Mouse (Mus musculus) CH12.LX (cell line): ENCODE measurements around the gene Hp. TPM values are rescaled to one million over a fixed set of nuclear protein-coding genes. Genes with fewer than 3 reads are reported as not detected.
A peak's percentile ranks its signal among the peaks of the same experiment; 100 is the strongest.

Experiments
- DNase-seq: peaks from one replicate; pipeline ENCODE4 v3.0.0-alpha.2; 2013; ENCODE audit errors: extremely low read depth
- H3K27ac ChIP-seq: 2 replicates; pipeline ENCODE4 v1.5.1; 2012; ENCODE audit warnings: low read depth, mild to moderate bottlenecking, control low read depth, moderate library complexity; ENCODE audit not compliant: insufficient read depth
- H3K27me3 ChIP-seq: replicated peaks from 2 replicates; pipeline ENCODE3; 2012; ENCODE audit warnings: inconsistent platforms
- H3K36me3 ChIP-seq, 2 experiments: replicated peaks in 1 of 2; 2 replicates each; pipeline versions ENCODE3 to v1.6.1; 2012; ENCODE audit warnings: inconsistent platforms in 1 of 2, low read length in 1 of 2, mild to moderate bottlenecking in 1 of 2, mixed read lengths in 1 of 2, moderate library complexity in 1 of 2; ENCODE audit not compliant: control insufficient read depth in 1 of 2, insufficient read depth in 1 of 2
- H3K4me1 ChIP-seq, 2 experiments: 2 replicates each; pipeline ENCODE4 v1.6.1; 2012; ENCODE audit warnings: inconsistent platforms in 1 of 2, moderate library complexity in 1 of 2; ENCODE audit not compliant: insufficient read depth in 2 of 2, control insufficient read depth in 1 of 2
- H3K4me2 ChIP-seq: 2 replicates; pipeline ENCODE4 v1.6.1; 2012; ENCODE audit warnings: low read depth, mild to moderate bottlenecking, control low read depth; ENCODE audit not compliant: poor library complexity, insufficient read depth, severe bottlenecking
- H3K4me3 ChIP-seq, 3 experiments: fragments of 150-350 bp in 1 of 3; sonication (generic) in 1 of 3; replicated peaks in 1 of 3; 2 replicates each; pipeline versions ENCODE3 to v1.5.1; 2011 to 2012; ENCODE audit warnings: low read depth in 2 of 3, low read length in 2 of 3, mild to moderate bottlenecking in 2 of 3, moderate library complexity in 2 of 3, control low read depth in 1 of 3, improper control_type of control experiment in 1 of 3, inconsistent platforms in 1 of 3, mixed read lengths in 1 of 3; ENCODE audit not compliant: poor library complexity in 1 of 3
- H3K79me2 ChIP-seq: replicated peaks from 2 replicates; pipeline ENCODE4 v1.6.1; 2012; ENCODE audit warnings: mild to moderate bottlenecking, moderate library complexity; ENCODE audit not compliant: control insufficient read depth, poor library complexity, insufficient read depth, severe bottlenecking; ENCODE audit errors: extremely low read depth
- H3K9ac ChIP-seq: 2 replicates; pipeline ENCODE4 v1.6.1; 2012; ENCODE audit warnings: low read depth, mild to moderate bottlenecking, control low read depth, moderate library complexity; ENCODE audit not compliant: insufficient read depth
- H3K9me3 ChIP-seq: replicated peaks from 2 replicates; pipeline ENCODE3; 2012; ENCODE audit warnings: low read length, inconsistent platforms, mixed read lengths
- CTCF ChIP-seq, 2 experiments: IDR thresholded peaks in 1 of 2; conservative IDR thresholded peaks in 1 of 2; 2 replicates each; pipeline ENCODE4 v1.5.1; 2011 to 2012; ENCODE audit warnings: low read depth in 2 of 2, low read length in 2 of 2, improper control_type of control experiment in 1 of 2, inconsistent platforms in 1 of 2, mild to moderate bottlenecking in 1 of 2, moderate library complexity in 1 of 2
- GABPA ChIP-seq: IDR thresholded peaks from 2 replicates; pipeline ENCODE4 v1.6.1; 2012; ENCODE audit warnings: low read depth, low read length, improper control_type of control experiment, inconsistent platforms; ENCODE audit not compliant: insufficient replicate concordance
- HCFC1 ChIP-seq: IDR thresholded peaks from 2 replicates; pipeline ENCODE4 v1.6.1; 2012; ENCODE audit warnings: low read depth, mild to moderate bottlenecking, inconsistent platforms, low read length, improper control_type of control experiment
- IRF4 ChIP-seq: IDR thresholded peaks from 2 replicates; pipeline ENCODE4 v1.6.1; 2014; ENCODE audit warnings: low read depth, mild to moderate bottlenecking, inconsistent platforms, low read length, improper control_type of control experiment
- JUN ChIP-seq: IDR thresholded peaks from 2 replicates; pipeline ENCODE4 v1.6.1; 2011; ENCODE audit warnings: low read depth, mild to moderate bottlenecking, low read length, improper control_type of control experiment, moderate library complexity; ENCODE audit not compliant: insufficient read depth
- JUND ChIP-seq: conservative IDR thresholded peaks from 2 replicates; pipeline ENCODE4 v1.6.1; 2011; ENCODE audit warnings: low read depth, low read length, improper control_type of control experiment
- MAX ChIP-seq: IDR thresholded peaks from 2 replicates; pipeline ENCODE4 v1.6.1; 2011; ENCODE audit warnings: low read length, improper control_type of control experiment
- MAZ ChIP-seq: IDR thresholded peaks from 2 replicates; pipeline ENCODE4 v1.6.1; 2012; ENCODE audit warnings: low read depth, mild to moderate bottlenecking, inconsistent platforms, low read length, improper control_type of control experiment, moderate library complexity
- RAD21 ChIP-seq: IDR thresholded peaks from 2 replicates; pipeline ENCODE4 v1.6.1; 2011; ENCODE audit warnings: low read depth, mild to moderate bottlenecking, low read length, improper control_type of control experiment, moderate library complexity
- SIN3A ChIP-seq: IDR thresholded peaks from 2 replicates; pipeline ENCODE4 v1.6.1; 2012; ENCODE audit warnings: low read length, improper control_type of control experiment, inconsistent platforms
- UBTF ChIP-seq: IDR thresholded peaks from 2 replicates; pipeline ENCODE4 v1.6.1; 2012; ENCODE audit warnings: low read depth, mild to moderate bottlenecking, inconsistent platforms, low read length, improper control_type of control experiment, moderate library complexity
- USF1 ChIP-seq: IDR thresholded peaks from 2 replicates; pipeline ENCODE4 v1.6.1; 2014; ENCODE audit warnings: low read depth, mild to moderate bottlenecking, inconsistent platforms, low read length, improper control_type of control experiment
- USF2 ChIP-seq: conservative IDR thresholded peaks from 2 replicates; pipeline ENCODE4 v1.6.1; 2011; ENCODE audit warnings: low read depth, low read length, improper control_type of control experiment
- dilution Hi-C: fragments of 300-500 bp; cut with MboI; formaldehyde crosslinking; loops from 2 replicates; pipeline ENCODE4 v1.14.3; 2020; ENCODE audit warnings: low sequenced_read_pairs; ENCODE audit not compliant: extremely low pct_unique_long_range_greater_than_20kb, extremely low pct_ligation_motif_present
- in situ Hi-C: fragments of 300-500 bp; cut with MboI; formaldehyde crosslinking; loops from 3 replicates; pipeline ENCODE4 v1.14.3; 2019; ENCODE audit warnings: low sequenced_read_pairs, low pct_ligation_motif_present, low pct_unique_long_range_greater_than_20kb, mixed read lengths
- polyA plus RNA-seq: library from polyadenylated mRNA; unstranded; fragments of >175 nt; gene quantifications from 2 replicates; pipeline ENCODE4 v1.2.1, GENCODE M21; 2012; ENCODE audit warnings: low read depth; ENCODE audit not compliant: insufficient read length
- total RNA-seq, 2 experiments: library from RNA; depleted of rRNA; stranded (reverse); fragments of 300-350 nt in 1 of 2; fragments of >200 nt in 1 of 2; gene quantifications; 2 replicates each; pipeline ENCODE4 v1.2.3; 2012 to 2014

Hp gene
- total and polyA plus RNA-seq, 3 experiments: not detected

DNA sequence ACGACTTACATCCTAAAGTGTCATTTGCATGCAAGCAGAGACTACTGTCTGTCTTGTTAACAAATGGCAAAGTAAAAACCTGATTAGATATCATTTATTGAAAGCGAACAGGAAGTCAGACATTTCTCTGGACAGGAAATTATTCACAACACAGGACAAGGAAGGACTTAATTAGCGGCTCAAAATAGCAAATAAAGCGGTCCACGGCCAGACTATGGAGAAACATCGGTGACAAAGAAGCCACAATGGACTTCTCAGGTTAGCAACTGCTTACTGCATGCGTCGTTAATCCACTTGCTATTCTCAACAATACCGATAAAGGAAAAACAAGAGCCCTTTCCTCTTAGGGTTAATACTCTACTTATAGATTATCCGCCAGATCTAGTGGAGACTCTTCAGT, 14.2 kb downstream of the Hp start:
- peaks cover 3 to 30% of the 10 kb centered on the region in 2 experiments; a peak in 2 of 4 replicates for H3K4me1 ChIP-seq
- peak overlapping the region; percentile 99 for H3K9ac ChIP-seq
- H3K4me3 ChIP-seq: peak overlapping the region; percentile 75 to 100 (median 93)
- H3K79me2 ChIP-seq: peaks cover 39% of the 10 kb centered on the region
- no peaks in the 10 kb centered on the region for H3K9me3 ChIP-seq
- no peak for TF ChIP-seq USF1
- no peaks in the 10 kb centered on the region for H3K27me3 ChIP-seq
- DNase-seq: no peak
- in situ Hi-C loops (no loop called here), dilution Hi-C loops (no loop called here)
- H3K4me2 ChIP-seq: peak overlapping the region; percentile 94
- H3K36me3 ChIP-seq: peaks cover 42 to 49% of the 10 kb centered on the region in 2 experiments
- H3K27ac ChIP-seq: no peak overlapping the region; the same call in 1 of the 2 replicates

DNA sequence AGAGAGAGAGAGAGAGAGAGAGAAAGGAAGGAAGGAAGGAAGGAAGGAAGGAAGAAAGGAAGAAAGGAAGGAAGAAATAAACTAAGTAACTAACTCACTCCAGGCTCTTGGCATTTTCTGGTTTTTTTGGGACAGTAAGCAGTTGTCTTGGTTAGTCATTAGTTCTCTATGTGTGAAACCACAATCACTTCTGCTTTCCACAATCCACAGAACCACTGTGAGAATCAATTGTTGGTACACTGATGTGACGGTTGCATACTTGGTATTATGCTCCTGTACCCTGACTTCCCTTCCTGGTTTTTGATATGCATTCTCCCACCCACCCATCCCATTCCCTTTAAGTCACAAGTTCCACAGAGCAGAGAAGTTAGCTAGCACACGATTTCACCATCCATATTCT, 15.1 kb downstream of the Hp start:
- Histone ChIP-seq H3K36me3 (peaks cover 42 to 49% of the 10 kb centered on the region in 2 experiments), H3K9me3 (no peaks in the 10 kb centered on the region), H3K9ac (no peak overlapping the region), H3K4me2 (peak overlapping the region; percentile 94), H3K27ac (no peak overlapping the region), H3K4me1 (peaks cover 3 to 30% of the 10 kb centered on the region in 2 experiments; a peak in 2 of 4 replicates), H3K79me2 (peaks cover 39% of the 10 kb centered on the region), H3K27me3 (no peaks in the 10 kb centered on the region), H3K4me3 (no peak overlapping the region)
- in situ Hi-C loops: no loop called here
- peak; percentile 53 for DNase-seq
- TF ChIP-seq IRF4: no peak
- no peak for TF ChIP-seq UBTF
- no peak for TF ChIP-seq RAD21
- TF ChIP-seq MAX: no peak
- TF ChIP-seq JUND: no peak
- no peak for TF ChIP-seq GABPA
- no peak for TF ChIP-seq MAZ
- no peak for TF ChIP-seq USF2
- TF ChIP-seq JUN: no peak
- dilution Hi-C loops: no loop called here

DNA sequence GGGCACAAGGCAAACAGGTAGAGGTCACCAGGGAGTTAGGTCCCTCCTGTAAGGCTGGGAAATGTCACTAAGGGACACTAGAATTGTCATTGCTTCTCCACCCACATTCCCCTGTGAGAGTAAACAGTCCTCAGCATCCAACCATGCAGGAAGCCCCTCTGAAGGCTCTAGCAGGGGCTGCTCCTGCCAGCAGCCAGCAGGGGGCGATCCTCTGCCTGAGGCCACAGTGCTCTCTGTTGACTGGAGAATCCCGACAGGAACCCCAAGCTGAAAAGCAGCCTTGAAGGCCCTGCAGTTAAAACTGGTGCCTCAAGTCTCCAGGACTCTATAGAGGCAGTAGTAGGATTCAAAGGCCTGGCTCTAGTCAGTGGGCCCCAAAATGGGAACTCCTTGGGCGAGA, 27.3 kb downstream of the Hp start:
- H3K9ac ChIP-seq: no peak overlapping the region
- H3K79me2 ChIP-seq: no peaks in the 10 kb centered on the region
- TF ChIP-seq CTCF (conservative IDR thresholded peaks at IDR 0.05 in 1 of 2, IDR thresholded peaks at IDR 0.05 in 1 of 2; ENCODE audit: low read depth in 2 of 2, low read length in 2 of 2) (peak; percentile 53 to 65), RAD21 (peak; percentile 4), HCFC1 (no peak), SIN3A (no peak)
- H3K36me3 ChIP-seq: peaks cover 92 to 99% of the 10 kb centered on the region in 2 experiments
- DNase-seq: no peak
- no peaks in the 10 kb centered on the region for H3K27me3 ChIP-seq
- H3K4me1 ChIP-seq: no peaks in the 10 kb centered on the region
- no peak overlapping the region for H3K27ac ChIP-seq
- H3K4me2 ChIP-seq: no peak overlapping the region
- H3K9me3 ChIP-seq: no peaks in the 10 kb centered on the region
- no peak overlapping the region for H3K4me3 ChIP-seq
- dilution Hi-C loops (no loop called here), in situ Hi-C loops (no loop called here)
